Mouse (Mus musculus): ENCODE measurements around the gene Farp1. TPM values are rescaled to one million over a fixed set of nuclear protein-coding genes. Genes with fewer than 3 reads are reported as not detected.

Farp1 gene
- polyA plus RNA-seq, 1 experiment from 2014 or later: 8.8 TPM

DNA sequence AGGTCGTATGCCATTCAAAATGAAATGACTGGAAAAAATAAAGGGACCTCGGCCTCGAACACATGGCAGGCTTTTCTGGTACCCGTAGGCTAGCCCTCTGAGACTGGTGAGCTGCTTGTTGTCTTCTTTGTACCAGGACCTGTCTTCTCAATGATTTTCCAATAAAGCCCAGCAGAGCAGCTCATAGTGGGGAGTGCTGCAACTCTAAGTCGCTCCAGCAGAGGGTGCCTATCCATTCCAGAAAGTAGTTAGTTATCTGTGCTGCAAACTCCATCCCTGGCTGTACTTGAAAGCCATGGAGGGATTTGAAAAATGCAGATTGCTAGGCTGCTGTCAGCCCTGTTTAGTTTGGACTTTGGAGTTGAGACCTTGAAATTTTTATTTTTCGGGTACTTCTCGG, 224.8 kb downstream of the Farp1 start:
- H3K27me3 ChIP-seq (replicated peaks): no peaks in the 10 kb centered on the region
- no peaks in the 10 kb centered on the region for H3K9me3 ChIP-seq (replicated peaks)
- H3K4me1 ChIP-seq: peaks cover 12% of the 10 kb centered on the region; the same call in 1 of the 2 replicates
- WGBS (ENCODE audit: insufficient replicate concordance): 40% methylated on average over 7 of the region's 7 CpGs
- no peak for ATAC-seq
- no peak overlapping the region for H3K9ac ChIP-seq
- H3K4me2 ChIP-seq: no peak overlapping the region
- peaks cover 11% of the 10 kb centered on the region; the same call in 1 of the 2 replicates for H3K36me3 ChIP-seq
- no peak overlapping the region for H3K27ac ChIP-seq
- no peak overlapping the region for H3K4me3 ChIP-seq

DNA sequence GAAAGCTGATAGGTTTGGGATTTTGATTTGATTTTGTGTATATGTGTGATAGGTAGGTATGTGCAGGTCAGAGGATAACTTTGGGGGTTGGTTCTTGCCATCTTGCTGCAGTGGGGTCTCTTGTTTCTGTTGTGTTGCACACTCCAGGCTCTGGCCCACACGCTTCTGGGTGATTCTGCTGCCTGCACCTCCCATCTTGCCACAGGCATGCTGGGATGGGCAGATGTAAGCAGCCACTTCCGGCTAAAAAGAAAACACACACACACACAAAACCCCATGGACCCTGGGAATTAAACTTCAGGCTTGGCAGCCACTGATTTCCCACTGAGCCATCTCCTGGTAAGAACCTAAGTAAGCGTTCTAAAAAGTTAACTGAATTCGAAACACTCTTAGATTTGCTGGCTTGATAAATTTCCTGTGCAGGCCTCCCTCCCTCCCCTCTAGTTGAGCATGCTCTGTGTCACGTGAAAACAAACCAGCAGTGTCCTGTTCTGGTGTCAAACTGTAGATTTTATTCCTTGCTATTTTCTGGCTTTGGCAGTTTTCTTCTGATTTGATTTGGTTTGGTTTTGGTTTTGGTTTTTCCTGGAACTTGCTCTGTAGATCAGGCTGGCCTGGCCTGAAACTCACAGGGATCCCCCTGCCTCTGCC, 226.4 kb downstream of the Farp1 start:
- 51% methylated on average over 5 of the region's 5 CpGs for WGBS (ENCODE audit: insufficient replicate concordance)
- Histone ChIP-seq H3K9me3 (replicated peaks) (no peaks in the 10 kb centered on the region), H3K36me3 (peaks cover 8% of the 10 kb centered on the region; the same call in 1 of the 2 replicates), H3K4me1 (peaks cover 12% of the 10 kb centered on the region; the same call in 1 of the 2 replicates), H3K4me3 (no peak overlapping the region), H3K27ac (no peak overlapping the region), H3K9ac (no peak overlapping the region), H3K4me2 (no peak overlapping the region), H3K27me3 (replicated peaks) (no peaks in the 10 kb centered on the region)
- ATAC-seq: no peak

DNA sequence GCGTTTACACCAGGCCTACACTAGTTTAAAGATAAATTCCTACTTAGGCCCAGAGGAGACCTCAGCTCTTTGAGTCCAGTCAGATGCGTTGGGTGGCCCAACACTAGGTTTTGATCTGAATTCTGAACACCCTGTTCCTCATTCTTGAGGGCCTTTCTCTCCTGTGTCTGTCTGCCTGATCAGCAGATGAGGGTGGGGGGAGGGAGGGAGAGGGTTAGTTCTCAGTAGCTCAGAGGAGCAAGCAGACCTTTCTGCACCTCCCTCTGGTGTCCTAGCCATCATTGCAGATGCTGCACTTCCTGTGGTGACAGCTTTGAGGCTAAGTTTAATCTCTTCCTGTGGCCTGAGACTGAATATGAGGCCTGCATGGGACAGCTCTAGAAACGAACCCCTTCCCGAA, 227.6 kb downstream of the Farp1 start:
- Histone ChIP-seq H3K4me2 (no peak overlapping the region), H3K36me3 (no peaks in the 10 kb centered on the region), H3K4me3 (no peak overlapping the region), H3K4me1 (peaks cover 12% of the 10 kb centered on the region; the same call in 1 of the 2 replicates), H3K9me3 (replicated peaks) (no peaks in the 10 kb centered on the region), H3K9ac (no peak overlapping the region), H3K27ac (no peak overlapping the region), H3K27me3 (replicated peaks) (no peaks in the 10 kb centered on the region)
- ATAC-seq: no peak
- WGBS (ENCODE audit: insufficient replicate concordance): 36% methylated on average over 4 of the region's 4 CpGs

DNA sequence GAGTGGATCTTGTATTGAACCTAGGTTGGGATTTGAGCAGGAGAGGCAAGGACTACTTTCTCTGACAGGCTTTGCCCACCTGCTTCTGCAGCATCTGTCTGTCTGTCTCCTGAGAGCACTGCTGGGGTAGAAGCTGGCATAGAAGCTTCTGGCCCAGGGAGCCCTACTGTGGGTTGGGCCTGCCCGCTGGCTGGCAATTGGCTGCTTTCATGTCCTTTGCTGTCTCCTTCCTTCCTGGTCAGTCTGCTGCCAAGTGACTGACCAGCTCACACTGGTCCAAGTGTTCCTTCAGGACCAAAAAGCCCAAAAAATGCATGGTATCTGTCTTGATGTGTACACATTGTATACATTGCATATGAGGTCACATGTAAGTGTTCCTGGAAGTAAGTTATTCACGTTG, 228.9 kb downstream of the Farp1 start:
- WGBS (ENCODE audit: insufficient replicate concordance): 69% methylated on average over 2 of the region's 2 CpGs

GRCm38 (mm10) chr14:121264453-121264852, 229.5 kb downstream of the Farp1 start:
- Histone ChIP-seq H3K27ac (no peak overlapping the region), H3K9ac (no peak overlapping the region), H3K9me3 (replicated peaks) (no peaks in the 10 kb centered on the region), H3K36me3 (no peaks in the 10 kb centered on the region), H3K27me3 (replicated peaks) (no peaks in the 10 kb centered on the region), H3K4me3 (no peak overlapping the region), H3K4me2 (no peak overlapping the region), H3K4me1 (peaks cover 12% of the 10 kb centered on the region; the same call in 1 of the 2 replicates)
- WGBS (ENCODE audit: insufficient replicate concordance): 72% methylated on average over 6 of the region's 6 CpGs
- no peak for ATAC-seq

More for the DNA sequence above, 228.9 kb downstream of the Farp1 start:
- Histone ChIP-seq H3K9me3 (replicated peaks) (no peaks in the 10 kb centered on the region), H3K27me3 (replicated peaks) (no peaks in the 10 kb centered on the region), H3K9ac (no peak overlapping the region), H3K4me3 (no peak overlapping the region), H3K4me2 (no peak overlapping the region), H3K36me3 (no peaks in the 10 kb centered on the region), H3K27ac (no peak overlapping the region), H3K4me1 (peaks cover 12% of the 10 kb centered on the region; the same call in 1 of the 2 replicates)
- ATAC-seq: no peak

DNA sequence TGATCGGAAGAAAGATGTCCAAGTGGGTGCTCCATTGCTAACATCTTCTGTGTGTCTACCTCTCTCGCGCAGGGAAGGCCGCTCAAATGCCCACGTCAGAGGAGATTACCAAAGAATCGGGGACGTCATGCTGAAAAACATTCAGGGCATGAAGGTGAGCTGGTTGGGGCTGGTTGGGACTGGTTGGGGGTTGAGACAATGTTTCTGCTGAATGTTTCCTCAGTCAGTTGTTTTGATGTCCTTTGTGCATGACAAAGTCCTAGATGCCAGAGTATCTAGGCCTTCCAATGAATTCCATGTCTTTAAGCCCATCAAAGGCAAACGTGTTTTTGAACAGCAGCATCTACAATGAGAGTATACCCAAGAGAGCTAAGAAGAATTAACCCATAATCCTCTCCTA, 232.8 kb downstream of the Farp1 start:
- Histone ChIP-seq H3K36me3 (peaks cover 16% of the 10 kb centered on the region), H3K9ac (no peak overlapping the region), H3K4me3 (no peak overlapping the region), H3K4me1 (0 out of 2 replicates have a peak, but pooled peaks cover under 1% of the 10 kb centered on the region), H3K9me3 (replicated peaks) (no peaks in the 10 kb centered on the region), H3K27ac (no peak overlapping the region), H3K4me2 (no peak overlapping the region), H3K27me3 (replicated peaks) (no peaks in the 10 kb centered on the region)
- 77% methylated on average over 8 of the region's 8 CpGs for WGBS (ENCODE audit: insufficient replicate concordance)
- no peak for ATAC-seq

DNA sequence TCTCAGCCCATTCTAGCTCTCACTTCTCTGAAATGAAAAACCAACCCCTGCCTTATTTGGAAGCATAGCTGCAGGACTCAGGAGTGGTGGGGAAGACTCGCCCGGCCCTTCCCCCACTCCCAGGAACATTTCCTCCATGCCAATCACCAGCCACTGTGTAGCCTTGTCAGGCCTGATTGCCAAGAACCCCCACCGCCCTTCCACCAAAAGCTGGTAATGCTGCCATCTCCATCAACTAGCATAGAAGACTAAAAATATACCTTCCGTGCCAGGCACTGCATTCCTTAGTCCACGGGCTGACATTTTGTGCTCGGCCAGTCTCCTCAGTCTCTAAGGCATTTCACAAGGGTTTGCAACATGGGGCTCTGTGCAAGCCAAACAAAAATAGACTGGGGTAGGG, 235.5 kb downstream of the Farp1 start:
- H3K9me3 ChIP-seq (replicated peaks): no peaks in the 10 kb centered on the region
- WGBS (ENCODE audit: insufficient replicate concordance): 53% methylated on average over 6 of the region's 6 CpGs
- no peak overlapping the region for H3K4me2 ChIP-seq
- no peak overlapping the region for H3K27ac ChIP-seq
- ATAC-seq: no peak
- H3K27me3 ChIP-seq (replicated peaks): no peaks in the 10 kb centered on the region
- no peak overlapping the region for H3K4me3 ChIP-seq
- H3K4me1 ChIP-seq: no peaks in the 10 kb centered on the region
- H3K9ac ChIP-seq: no peak overlapping the region
- peaks cover 20% of the 10 kb centered on the region for H3K36me3 ChIP-seq

DNA sequence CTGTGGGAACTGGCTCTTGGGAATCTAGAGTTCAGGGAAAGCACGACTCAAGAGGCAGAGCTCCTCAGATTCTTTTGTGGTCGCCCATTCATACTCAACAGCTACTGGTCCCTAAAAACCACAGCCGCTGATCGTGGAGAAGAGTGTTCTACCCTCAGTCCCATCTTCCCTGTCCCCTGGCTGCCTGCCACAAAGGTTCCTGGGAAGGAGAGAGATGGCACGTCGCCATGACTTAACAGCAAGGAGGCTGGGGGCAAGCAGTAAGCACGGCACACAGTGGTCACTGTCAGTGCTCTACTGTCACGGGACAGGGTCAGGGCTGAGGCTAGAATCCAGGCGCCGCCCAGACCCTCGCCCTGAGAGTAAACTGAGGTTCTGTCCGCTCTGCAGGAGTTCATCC, 240.0 kb downstream of the Farp1 start:
- no peak for ATAC-seq
- no peaks in the 10 kb centered on the region for H3K27me3 ChIP-seq (replicated peaks)
- 73% methylated on average over 12 of the region's 12 CpGs for WGBS (ENCODE audit: insufficient replicate concordance)
- H3K36me3 ChIP-seq: peaks cover 36% of the 10 kb centered on the region
- no peaks in the 10 kb centered on the region for H3K4me1 ChIP-seq
- no peak overlapping the region for H3K9ac ChIP-seq
- H3K4me3 ChIP-seq: no peak overlapping the region
- H3K9me3 ChIP-seq (replicated peaks): no peaks in the 10 kb centered on the region
- H3K4me2 ChIP-seq: no peak overlapping the region
- H3K27ac ChIP-seq: no peak overlapping the region

GRCm38 (mm10) chr14:121276016-121276415, 241.0 kb downstream of the Farp1 start:
- Histone ChIP-seq H3K9ac (no peak overlapping the region), H3K36me3 (peaks cover 37% of the 10 kb centered on the region), H3K9me3 (replicated peaks) (no peaks in the 10 kb centered on the region), H3K27me3 (replicated peaks) (no peaks in the 10 kb centered on the region), H3K4me2 (no peak overlapping the region), H3K27ac (no peak overlapping the region), H3K4me1 (no peaks in the 10 kb centered on the region), H3K4me3 (no peak overlapping the region)
- 70% methylated on average over 10 of the region's 10 CpGs for WGBS (ENCODE audit: insufficient replicate concordance)
- no peak for ATAC-seq

DNA sequence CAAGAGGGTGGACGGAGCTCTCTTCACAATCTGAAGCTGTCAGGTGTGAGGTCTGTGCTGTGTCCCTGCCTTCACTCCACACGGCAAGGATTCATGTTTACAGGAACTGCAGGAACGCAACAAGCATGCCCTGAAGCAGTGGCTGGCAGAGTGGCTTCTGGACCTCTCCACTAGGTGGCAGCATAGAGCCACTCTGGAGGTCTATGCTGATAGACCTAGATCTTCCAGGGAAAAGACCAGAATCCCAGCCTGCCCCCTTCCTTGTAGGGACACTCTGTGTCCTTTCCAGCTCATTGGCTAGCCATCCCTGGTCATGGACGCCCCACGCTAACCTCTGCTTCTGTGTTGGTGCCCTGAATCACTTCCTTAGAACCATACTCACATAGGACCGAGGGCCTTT, 244.1 kb downstream of the Farp1 start:
- Histone ChIP-seq H3K9me3 (replicated peaks) (no peaks in the 10 kb centered on the region), H3K9ac (no peak overlapping the region), H3K4me3 (no peak overlapping the region), H3K4me1 (no peaks in the 10 kb centered on the region), H3K27me3 (replicated peaks) (no peaks in the 10 kb centered on the region), H3K4me2 (no peak overlapping the region), H3K27ac (no peak overlapping the region), H3K36me3 (peaks cover 42% of the 10 kb centered on the region)
- peak; percentile 45 for ATAC-seq
- 24% methylated on average over 6 of the region's 6 CpGs for WGBS (ENCODE audit: insufficient replicate concordance)

GRCm38 (mm10) chr14:121280601-121281335, 245.8 kb downstream of the Farp1 start:
- Histone ChIP-seq H3K27me3 (replicated peaks) (no peaks in the 10 kb centered on the region), H3K9me3 (replicated peaks) (no peaks in the 10 kb centered on the region), H3K4me1 (no peaks in the 10 kb centered on the region), H3K9ac (no peak overlapping the region), H3K27ac (no peak overlapping the region), H3K4me2 (no peak overlapping the region), H3K36me3 (peaks cover 58% of the 10 kb centered on the region), H3K4me3 (no peak overlapping the region)
- 71% methylated on average over 16 of the region's 16 CpGs for WGBS (ENCODE audit: insufficient replicate concordance)
- ATAC-seq: no peak

- no peak overlapping the region for H3K4me3 ChIP-seq
- H3K27ac ChIP-seq: no peak overlapping the region
- H3K36me3 ChIP-seq: peaks cover 60% of the 10 kb centered on the region
- no peak overlapping the region for H3K4me2 ChIP-seq
- no peaks in the 10 kb centered on the region for H3K4me1 ChIP-seq
- H3K27me3 ChIP-seq (replicated peaks): no peaks in the 10 kb centered on the region
- ATAC-seq: no peak
- no peaks in the 10 kb centered on the region for H3K9me3 ChIP-seq (replicated peaks)
- H3K9ac ChIP-seq: no peak overlapping the region
These were observed 246.3 kb downstream of the Farp1 start for GRCm38 (mm10) chr14:121281336-121281710.
